Mouse (Mus musculus) heart, adult 11 months (tissue): ENCODE results near the gene Trip10.

Experiments used
- DNase-seq: peaks from one replicate; pipeline ENCODE4 v3.0.0; 2022

Gene Trip10

GRCm38 (mm10) chr17:57292968-57293367 is 43.7 kb downstream of the Trip10 start:
- DNase-seq: no peak

- DNase-seq: no peak
Measured at GRCm38 (mm10) chr17:57295935-57296334, 46.7 kb downstream of the Trip10 start.

GRCm38 (mm10) chr17:57297040-57297439 is 47.8 kb downstream of the Trip10 start:
- DNase-seq: no peak

- DNase-seq: no peak
Measured at GRCm38 (mm10) chr17:57305593-57305992, 56.3 kb downstream of the Trip10 start.

- no peak for DNase-seq
Measured at GRCm38 (mm10) chr17:57307074-57307473, 57.8 kb downstream of the Trip10 start.

- DNase-seq: no peak
Measured at GRCm38 (mm10) chr17:57311801-57312200, 62.5 kb downstream of the Trip10 start.
